Mouse (Mus musculus): ENCODE results near the gene Gm10718.
"Not testable (repeated sequence)": the region's sequence is repeated elsewhere in the genome, so short reads cannot be mapped to it uniquely, and the experiment has no call there.

Gene Gm10718

GRCm38 (mm10) chr9:3023312-3023984, at the start of gene Gm10718:
TSS of gene Gm10718 (plus strand) at chr9:3023547.
- not testable (repeated sequence) for DNase-seq (ENCODE audit: low read depth, low spot score)

- peak; percentile 79 for DNase-seq (ENCODE audit: low read depth, low spot score)
Observed at GRCm38 (mm10) chr9:3000445-3000972, 22.8 kb upstream of the Gm10718 start, which contains the start of gene Gm10722. TSS of gene Gm10722 (plus strand) at chr9:3000922.

DNA sequence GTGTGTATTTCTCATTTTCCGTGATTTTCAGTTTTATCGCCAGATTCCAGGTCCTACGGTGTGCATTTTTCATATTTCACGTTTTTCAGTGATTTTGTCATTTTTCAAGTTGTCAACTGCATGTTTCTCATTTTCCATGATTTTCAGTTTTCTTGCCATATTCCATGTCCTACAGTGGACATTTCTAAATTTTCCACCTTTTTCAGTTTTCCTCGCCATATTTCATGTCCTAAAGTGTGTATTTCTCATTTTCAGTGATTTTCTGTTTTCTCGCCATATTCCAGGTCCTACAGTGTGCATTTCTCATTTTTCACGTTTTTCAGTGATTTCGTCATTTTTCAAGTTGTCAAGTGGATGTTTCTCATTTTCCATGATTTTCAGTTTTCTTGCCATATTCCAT, 22.3 kb upstream of the Gm10718 start:
- not testable (repeated sequence) for DNase-seq (ENCODE audit: low read depth, low spot score)

DNA sequence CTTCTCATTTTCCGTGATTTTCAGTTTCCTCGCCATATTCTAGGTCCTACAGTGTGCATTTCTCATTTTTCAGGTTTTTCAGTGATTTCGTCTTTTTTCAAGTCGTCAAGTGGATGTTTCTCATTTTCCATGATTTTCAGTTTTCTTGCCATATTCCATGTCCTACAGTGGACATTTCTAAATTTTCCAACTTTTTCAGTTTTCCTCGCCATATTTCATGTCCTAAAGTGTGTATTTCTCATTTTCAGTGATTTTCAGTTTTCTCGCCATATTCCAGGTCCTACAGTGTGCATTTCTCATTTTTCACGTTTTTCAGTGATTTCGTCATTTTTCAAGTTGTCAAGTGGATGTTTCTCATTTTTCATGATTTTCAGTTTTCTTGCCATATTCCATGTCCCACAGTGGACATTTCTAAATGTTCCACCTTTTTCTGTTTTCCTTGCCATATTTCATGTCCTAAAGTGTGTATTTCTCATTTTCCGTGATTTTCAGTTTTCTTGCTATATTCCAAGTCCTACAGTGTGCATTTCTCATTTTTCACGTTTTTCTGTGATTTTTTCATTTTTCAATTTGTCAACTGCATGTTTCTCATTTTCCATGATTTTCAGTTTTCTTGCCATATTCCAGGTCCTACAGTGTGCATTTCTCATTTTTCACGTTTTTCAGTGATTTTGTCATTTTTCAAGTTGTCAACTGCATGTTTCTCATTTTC, 21.2 kb upstream of the Gm10718 start:
- peak; percentile 57 for DNase-seq (ENCODE audit: low read depth, low spot score)

DNA sequence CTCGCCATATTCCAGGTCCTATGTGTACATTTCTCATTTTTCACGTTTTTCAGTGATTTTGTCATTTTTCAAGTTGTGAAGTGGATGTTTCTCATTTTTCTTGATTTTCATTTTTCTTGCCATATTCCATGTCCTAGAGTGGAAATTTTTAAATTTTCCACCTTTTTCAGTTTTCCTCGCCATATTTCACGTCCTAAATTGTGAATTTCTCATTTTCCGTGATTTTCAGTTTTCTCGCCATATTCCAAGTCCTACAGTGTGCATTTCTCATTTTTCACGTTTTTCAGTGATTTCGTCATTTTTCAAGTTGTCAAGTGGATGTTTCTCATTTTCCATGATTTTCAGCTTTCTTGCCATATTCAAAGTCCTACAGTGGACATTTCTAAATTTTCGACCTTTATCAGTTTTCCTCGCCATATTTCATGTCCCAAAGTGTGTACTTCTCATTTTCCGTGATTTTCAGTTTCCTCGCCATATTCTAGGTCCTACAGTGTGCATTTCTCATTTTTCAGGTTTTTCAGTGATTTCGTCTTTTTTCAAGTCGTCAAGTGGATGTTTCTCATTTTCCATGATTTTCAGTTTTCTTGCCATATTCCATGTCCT, 20.5 kb upstream of the Gm10718 start, which contains the start of gene Gm11168:
TSS of gene Gm11168 (plus strand) at position 553 of the 603 bp plus-strand sequence.
- not testable (repeated sequence) for DNase-seq (ENCODE audit: low read depth, low spot score)

GRCm38 (mm10) chr9:3006179-3006578, 17.2 kb upstream of the Gm10718 start:
- not testable (repeated sequence) for DNase-seq (ENCODE audit: low read depth, low spot score)

- not testable (repeated sequence) for DNase-seq (ENCODE audit: low read depth, low spot score)
Observed at GRCm38 (mm10) chr9:3006636-3007035, 16.7 kb upstream of the Gm10718 start.

DNA sequence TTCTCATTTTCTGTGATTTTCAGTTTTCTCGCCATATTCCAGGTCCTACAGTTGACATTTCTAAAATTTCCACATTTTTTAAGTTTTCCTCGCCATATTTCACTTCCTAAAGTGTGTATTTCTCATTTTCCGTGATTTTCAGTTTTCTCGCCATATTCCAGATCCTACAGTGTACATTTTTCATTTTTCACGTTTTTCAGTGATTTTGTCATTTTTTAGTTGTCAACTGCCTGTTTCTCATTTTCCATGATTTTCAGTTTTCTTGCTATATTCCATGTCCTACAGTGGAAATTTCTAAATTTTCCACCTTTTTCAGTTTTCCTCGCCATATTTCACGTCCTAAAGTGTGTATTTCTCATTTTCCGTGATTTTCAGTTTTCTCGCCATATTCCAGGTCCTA, 16.1 kb upstream of the Gm10718 start:
- DNase-seq (ENCODE audit: low read depth, low spot score): peak; percentile 75

DNA sequence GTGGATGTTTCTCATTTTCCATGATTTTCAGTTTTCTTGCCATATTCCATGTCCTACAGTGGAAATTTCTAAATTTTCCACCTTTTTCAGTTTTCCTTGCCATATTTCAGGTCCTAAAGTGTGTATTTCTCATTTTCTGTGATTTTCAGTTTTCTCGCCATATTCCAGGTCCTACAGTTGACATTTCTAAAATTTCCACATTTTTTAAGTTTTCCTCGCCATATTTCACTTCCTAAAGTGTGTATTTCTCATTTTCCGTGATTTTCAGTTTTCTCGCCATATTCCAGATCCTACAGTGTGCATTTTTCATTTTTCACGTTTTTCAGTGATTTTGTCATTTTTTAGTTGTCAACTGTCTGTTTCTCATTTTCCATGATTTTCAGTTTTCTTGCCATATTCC, 14.0 kb upstream of the Gm10718 start:
- DNase-seq (ENCODE audit: low read depth, low spot score): not testable (repeated sequence)

GRCm38 (mm10) chr9:3012054-3012621, 11.2 kb upstream of the Gm10718 start:
- DNase-seq (ENCODE audit: low read depth, low spot score): not testable (repeated sequence)

GRCm38 (mm10) chr9:3012733-3013279, 10.5 kb upstream of the Gm10718 start, which contains the start of gene Gm10721:
TSS of gene Gm10721 (plus strand) at chr9:3013140.
- not testable (repeated sequence) for DNase-seq (ENCODE audit: low read depth, low spot score)

DNA sequence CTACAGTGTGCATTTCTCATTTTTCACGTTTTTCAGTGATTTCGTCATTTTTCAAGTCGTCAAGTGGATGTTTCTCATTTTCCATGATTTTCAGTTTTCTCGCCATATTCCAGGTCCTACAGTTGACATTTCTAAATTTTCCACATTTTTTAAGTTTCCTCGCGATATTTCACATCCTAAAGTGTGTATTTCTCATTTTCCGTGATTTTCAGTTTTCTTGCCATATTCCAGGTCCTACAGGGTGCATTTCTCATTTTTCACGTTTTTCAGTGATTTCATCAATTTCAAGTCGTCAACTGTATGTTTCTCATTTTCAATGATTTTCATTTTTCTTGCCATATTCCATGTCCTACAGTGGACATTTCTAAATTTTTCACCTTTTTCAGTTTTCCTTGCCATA, 8.0 kb upstream of the Gm10718 start, which contains the start of gene Gm10720:
TSS of gene Gm10720 (plus strand) at position 301 of the 400 bp plus-strand sequence.
- DNase-seq (ENCODE audit: low read depth, low spot score): not testable (repeated sequence)

- not testable (repeated sequence) for DNase-seq (ENCODE audit: low read depth, low spot score)
Observed at GRCm38 (mm10) chr9:3015896-3016295, 7.5 kb upstream of the Gm10718 start.

GRCm38 (mm10) chr9:3017108-3017507, 6.2 kb upstream of the Gm10718 start, which contains the start of gene Gm10719:
TSS of gene Gm10719 (plus strand) at chr9:3017408.
- DNase-seq (ENCODE audit: low read depth, low spot score): not testable (repeated sequence)

DNA sequence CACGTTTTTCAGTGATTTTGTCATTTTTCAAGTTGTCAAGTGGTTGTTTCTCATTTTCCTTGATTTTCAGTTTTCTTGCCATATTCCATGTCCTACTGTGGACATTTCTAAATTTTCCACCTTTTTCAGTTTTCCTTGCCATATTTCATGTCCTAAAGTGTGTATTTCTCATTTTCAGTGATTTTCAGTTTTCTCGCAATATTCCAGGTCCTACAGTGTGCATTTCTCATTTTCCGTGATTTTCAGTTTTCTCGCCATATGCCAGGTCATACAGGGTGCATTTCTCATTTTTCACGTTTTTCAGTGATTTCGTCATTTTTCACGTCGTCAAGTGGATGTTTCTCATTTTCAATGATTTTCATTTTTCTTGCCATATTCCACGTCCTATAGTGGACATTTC, 4.4 kb upstream of the Gm10718 start:
- DNase-seq (ENCODE audit: low read depth, low spot score): not testable (repeated sequence)

DNA sequence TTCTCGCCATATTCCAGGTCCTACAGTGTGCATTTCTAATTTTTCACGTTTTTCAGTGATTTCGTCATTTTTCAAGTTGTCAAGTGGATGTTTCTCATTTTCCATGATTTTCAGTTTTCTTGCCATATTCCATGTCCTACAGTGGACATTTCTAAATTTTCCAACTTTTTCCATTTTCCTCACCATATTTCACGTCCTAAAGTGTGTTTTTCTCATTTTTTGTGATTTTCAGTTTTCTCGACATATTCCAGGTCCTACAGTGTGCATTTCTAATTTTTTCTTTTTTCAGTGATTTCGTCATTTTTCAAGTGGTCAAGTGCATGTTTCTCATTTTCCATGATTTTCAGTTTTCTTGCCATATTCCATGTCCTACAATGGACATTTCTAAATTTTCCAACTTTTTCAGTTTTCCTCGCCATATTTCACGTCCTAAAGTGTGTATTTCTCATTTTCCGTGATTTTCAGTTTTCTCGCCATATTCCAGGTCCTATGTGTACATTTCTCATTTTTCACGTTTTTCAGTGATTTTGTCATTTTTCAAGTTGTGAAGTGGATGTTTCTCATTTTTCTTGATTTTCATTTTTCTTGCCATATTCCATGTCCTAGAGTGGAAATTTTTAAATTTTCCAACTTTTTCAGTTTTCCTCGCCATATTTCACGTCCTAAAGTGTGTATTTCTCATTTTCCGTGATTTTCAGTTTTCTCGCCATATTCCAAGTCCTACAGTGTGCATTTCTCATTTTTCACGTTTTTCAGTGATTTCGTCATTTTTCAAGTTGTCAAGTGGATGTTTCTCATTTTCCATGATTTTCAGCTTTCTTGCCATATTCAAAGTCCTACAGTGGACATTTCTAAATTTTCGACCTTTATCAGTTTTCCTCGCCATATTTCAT, 3.3 kb upstream of the Gm10718 start:
- DNase-seq (ENCODE audit: low read depth, low spot score): not testable (repeated sequence)

GRCm38 (mm10) chr9:3022316-3023008, 885 bp upstream of the Gm10718 start:
- DNase-seq (ENCODE audit: low read depth, low spot score): peak; percentile 73

DNA sequence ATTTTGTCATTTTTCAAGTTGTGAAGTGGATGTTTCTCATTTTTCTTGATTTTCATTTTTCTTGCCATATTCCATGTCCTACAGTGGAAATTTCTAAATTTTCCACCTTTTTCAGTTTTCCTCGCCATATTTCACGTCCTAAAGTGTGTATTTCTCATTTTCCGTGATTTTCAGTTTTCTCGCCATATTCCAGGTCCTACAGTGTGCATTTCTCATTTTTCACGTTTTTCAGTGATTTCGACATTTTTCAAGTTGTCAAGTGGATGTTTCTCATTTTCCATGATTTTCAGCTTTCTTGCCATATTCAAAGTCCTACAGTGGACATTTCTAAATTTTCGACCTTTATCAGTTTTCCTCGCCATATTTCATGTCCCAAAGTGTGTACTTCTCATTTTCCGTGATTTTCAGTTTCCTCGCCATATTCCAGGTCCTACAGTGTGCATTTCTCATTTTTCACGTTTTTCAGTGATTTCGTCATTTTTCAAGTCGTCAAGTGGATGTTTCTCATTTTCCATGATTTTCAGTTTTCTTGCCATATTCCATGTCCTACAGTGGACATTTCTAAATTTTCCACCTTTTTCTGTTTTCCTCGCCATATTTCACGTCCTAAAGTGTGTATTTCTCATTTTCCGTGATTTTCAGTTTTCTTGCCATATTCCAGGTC, 770 bp downstream of the Gm10718 start:
- not testable (repeated sequence) for DNase-seq (ENCODE audit: low read depth, low spot score)

DNA sequence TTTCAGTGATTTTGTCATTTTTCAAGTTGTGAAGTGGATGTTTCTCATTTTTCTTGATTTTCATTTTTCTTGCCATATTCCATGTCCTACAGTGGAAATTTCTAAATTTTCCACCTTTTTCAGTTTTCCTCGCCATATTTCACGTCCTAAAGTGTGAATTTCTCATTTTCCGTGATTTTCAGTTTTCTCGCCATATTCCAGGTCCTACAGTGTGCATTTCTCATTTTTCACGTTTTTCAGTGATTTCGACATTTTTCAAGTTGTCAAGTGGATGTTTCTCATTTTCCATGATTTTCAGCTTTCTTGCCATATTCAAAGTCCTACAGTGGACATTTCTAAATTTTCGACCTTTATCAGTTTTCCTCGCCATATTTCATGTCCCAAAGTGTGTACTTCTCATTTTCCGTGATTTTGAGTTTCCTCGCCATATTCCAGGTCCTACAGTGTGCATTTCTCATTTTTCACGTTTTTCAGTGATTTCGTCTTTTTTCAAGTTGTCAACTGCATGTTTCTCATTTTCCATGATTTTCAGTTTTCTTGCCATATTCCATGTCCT, 1.6 kb downstream of the Gm10718 start, which contains the start of gene Gm10717:
TSS of gene Gm10717 (plus strand) at position 506 of the 556 bp plus-strand sequence.
- DNase-seq (ENCODE audit: low read depth, low spot score): not testable (repeated sequence)
